Mouse (Mus musculus): Measurements from ENCODE around the gene Gpr84.

DNA sequence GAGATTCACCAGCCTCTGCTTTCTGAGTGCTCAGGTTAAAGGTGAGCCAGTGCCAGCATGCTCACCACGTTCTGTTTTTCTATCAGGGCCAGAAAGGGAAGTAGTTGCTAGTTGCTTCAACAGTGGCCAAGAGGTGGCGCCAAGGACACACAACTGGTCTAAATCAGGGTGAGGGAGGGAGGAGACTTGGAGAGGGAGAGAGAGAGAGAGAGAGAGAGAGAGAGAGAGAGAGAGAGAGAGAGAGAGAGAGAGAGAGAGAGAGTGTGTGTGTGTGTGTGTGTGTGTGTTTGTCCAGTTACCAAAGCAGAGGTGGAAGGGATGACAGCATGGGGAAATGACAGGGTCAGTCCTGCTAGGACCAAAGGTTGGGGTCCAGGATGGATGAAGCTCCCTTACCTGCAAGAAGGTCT lies 36.9 kb upstream of the Gpr84 start:
- TF ChIP-seq POLR2A (IDR thresholded peaks at IDR 0.05; ENCODE audit: insufficient read length, low read depth) = no peak
- no peak for TF ChIP-seq USF1 (IDR thresholded peaks at IDR 0.05; ENCODE audit: low read depth)
- no peak for TF ChIP-seq CEBPB (IDR thresholded peaks at IDR 0.05; ENCODE audit: insufficient read depth, poor library complexity, severe bottlenecking)
- no peak for TF ChIP-seq MAX (IDR thresholded peaks at IDR 0.05; ENCODE audit: low read depth)
